Mouse (Mus musculus): ENCODE results near the gene Ptpn23. TPM values are rescaled to one million over a fixed set of nuclear protein-coding genes. Genes with fewer than 3 reads are reported as not detected.

The Ptpn23 gene
- polyA plus RNA-seq, 1 experiment = 34.0 TPM

GRCm38 (mm10) chr9:110366746-110367145 lies 41.3 kb downstream of the Ptpn23 start:
- no peak for DNase-seq
- Histone ChIP-seq H3K4me3 (replicated peaks; ENCODE audit: extremely low read depth, low read depth, low read length) (no peak overlapping the region), H3K4me1 (ENCODE audit: control insufficient read depth, insufficient read depth, low read length) (peaks cover 4% of the 10 kb centered on the region; the same call in 1 of the 2 replicates)
- 19% methylated on average over 5 of the region's 5 CpGs for WGBS
- TF ChIP-seq CTCF (IDR thresholded peaks at IDR 0.05; ENCODE audit: insufficient read depth, low read length) (no peak), POLR2A (IDR thresholded peaks at IDR 0.05; ENCODE audit: borderline replicate concordance, extremely low read depth, low read depth, low read length) (no peak)

- 77% methylated on average over 10 of the region's 10 CpGs for WGBS
- Histone ChIP-seq H3K4me1 (ENCODE audit: control insufficient read depth, insufficient read depth, low read length) (peaks cover 4% of the 10 kb centered on the region; the same call in 1 of the 2 replicates), H3K4me3 (replicated peaks; ENCODE audit: extremely low read depth, low read depth, low read length) (no peak overlapping the region)
- peak; percentile 23 for DNase-seq
- TF ChIP-seq CTCF (IDR thresholded peaks at IDR 0.05; ENCODE audit: insufficient read depth, low read length) (no peak), POLR2A (IDR thresholded peaks at IDR 0.05; ENCODE audit: borderline replicate concordance, extremely low read depth, low read depth, low read length) (no peak)
Measured at GRCm38 (mm10) chr9:110362337-110362736, 45.7 kb downstream of the Ptpn23 start.

GRCm38 (mm10) chr9:110361299-110361698 lies 46.7 kb downstream of the Ptpn23 start:
- DNase-seq = no peak
- no peak overlapping the region for H3K4me3 ChIP-seq (replicated peaks; ENCODE audit: extremely low read depth, low read depth, low read length)
- no peak for TF ChIP-seq CTCF (IDR thresholded peaks at IDR 0.05; ENCODE audit: insufficient read depth, low read length)
- no peak for TF ChIP-seq POLR2A (IDR thresholded peaks at IDR 0.05; ENCODE audit: borderline replicate concordance, extremely low read depth, low read depth, low read length)
- peaks cover under 1% of the 10 kb centered on the region; the same call in 1 of the 2 replicates for H3K4me1 ChIP-seq (ENCODE audit: control insufficient read depth, insufficient read depth, low read length)
- WGBS = 59% methylated on average over 12 of the region's 12 CpGs

- Histone ChIP-seq H3K4me3 (replicated peaks; ENCODE audit: extremely low read depth, low read depth, low read length) (no peak overlapping the region), H3K4me1 (ENCODE audit: control insufficient read depth, insufficient read depth, low read length) (no peaks in the 10 kb centered on the region; the same call in 1 of the 2 replicates)
- no peak for DNase-seq
- WGBS = 66% methylated on average over 2 of the region's 2 CpGs
- TF ChIP-seq POLR2A (IDR thresholded peaks at IDR 0.05; ENCODE audit: borderline replicate concordance, extremely low read depth, low read depth, low read length) (no peak), CTCF (IDR thresholded peaks at IDR 0.05; ENCODE audit: insufficient read depth, low read length) (no peak)
Measured at GRCm38 (mm10) chr9:110358341-110358740, 49.7 kb downstream of the Ptpn23 start.

- TF ChIP-seq POLR2A (IDR thresholded peaks at IDR 0.05; ENCODE audit: borderline replicate concordance, extremely low read depth, low read depth, low read length) = no peak
- no peak for TF ChIP-seq CTCF (IDR thresholded peaks at IDR 0.05; ENCODE audit: insufficient read depth, low read length)
- DNase-seq = no peak
- no peaks in the 10 kb centered on the region; the same call in 1 of the 2 replicates for H3K4me1 ChIP-seq (ENCODE audit: control insufficient read depth, insufficient read depth, low read length)
- WGBS = 71% methylated on average over 8 of the region's 8 CpGs
- no peak overlapping the region for H3K4me3 ChIP-seq (replicated peaks; ENCODE audit: extremely low read depth, low read depth, low read length)
Measured at GRCm38 (mm10) chr9:110351932-110352632, 55.9 kb downstream of the Ptpn23 start.

- no peaks in the 10 kb centered on the region; the same call in 1 of the 2 replicates for H3K4me1 ChIP-seq (ENCODE audit: control insufficient read depth, insufficient read depth, low read length)
- 67% methylated on average over 2 of the region's 2 CpGs for WGBS
Measured at GRCm38 (mm10) chr9:110351350-110351749, 56.7 kb downstream of the Ptpn23 start.

GRCm38 (mm10) chr9:110350612-110351011 lies 57.4 kb downstream of the Ptpn23 start:
- TF ChIP-seq POLR2A (IDR thresholded peaks at IDR 0.05; ENCODE audit: borderline replicate concordance, extremely low read depth, low read depth, low read length) (no peak), CTCF (IDR thresholded peaks at IDR 0.05; ENCODE audit: insufficient read depth, low read length) (no peak)
- DNase-seq = no peak
- H3K4me1 ChIP-seq (ENCODE audit: control insufficient read depth, insufficient read depth, low read length) = no peaks in the 10 kb centered on the region; the same call in 1 of the 2 replicates
- H3K4me3 ChIP-seq (replicated peaks; ENCODE audit: extremely low read depth, low read depth, low read length) = no peak overlapping the region
- 90% methylated on average over 5 of the region's 5 CpGs for WGBS

More at GRCm38 (mm10) chr9:110351350-110351749, 56.7 kb downstream of the Ptpn23 start:
- DNase-seq = no peak
- no peak for TF ChIP-seq CTCF (IDR thresholded peaks at IDR 0.05; ENCODE audit: insufficient read depth, low read length)
- no peak for TF ChIP-seq POLR2A (IDR thresholded peaks at IDR 0.05; ENCODE audit: borderline replicate concordance, extremely low read depth, low read depth, low read length)
- H3K4me3 ChIP-seq (replicated peaks; ENCODE audit: extremely low read depth, low read depth, low read length) = no peak overlapping the region

- no peaks in the 10 kb centered on the region; the same call in 1 of the 2 replicates for H3K4me1 ChIP-seq (ENCODE audit: control insufficient read depth, insufficient read depth, low read length)
- DNase-seq = no peak
- no peak overlapping the region for H3K4me3 ChIP-seq (replicated peaks; ENCODE audit: extremely low read depth, low read depth, low read length)
- WGBS = 88% methylated on average over 5 of the region's 5 CpGs
- TF ChIP-seq POLR2A (IDR thresholded peaks at IDR 0.05; ENCODE audit: borderline replicate concordance, extremely low read depth, low read depth, low read length) = no peak
- TF ChIP-seq CTCF (IDR thresholded peaks at IDR 0.05; ENCODE audit: insufficient read depth, low read length) = no peak
Measured at GRCm38 (mm10) chr9:110350188-110350587, 57.8 kb downstream of the Ptpn23 start.

GRCm38 (mm10) chr9:110348899-110349298 lies 59.1 kb downstream of the Ptpn23 start:
- DNase-seq = no peak
- Histone ChIP-seq H3K4me3 (replicated peaks; ENCODE audit: extremely low read depth, low read depth, low read length) (no peak overlapping the region), H3K4me1 (ENCODE audit: control insufficient read depth, insufficient read depth, low read length) (peaks cover 2% of the 10 kb centered on the region; the same call in 1 of the 2 replicates)
- TF ChIP-seq CTCF (IDR thresholded peaks at IDR 0.05; ENCODE audit: insufficient read depth, low read length) (no peak), POLR2A (IDR thresholded peaks at IDR 0.05; ENCODE audit: borderline replicate concordance, extremely low read depth, low read depth, low read length) (no peak)
- WGBS = 50% methylated on average over 4 of the region's 4 CpGs

Measured in lung, adult 2 months (tissue).